Comparison of ENCODE assay signal across 8 mouse cellular contexts in the genomic region with DNA sequence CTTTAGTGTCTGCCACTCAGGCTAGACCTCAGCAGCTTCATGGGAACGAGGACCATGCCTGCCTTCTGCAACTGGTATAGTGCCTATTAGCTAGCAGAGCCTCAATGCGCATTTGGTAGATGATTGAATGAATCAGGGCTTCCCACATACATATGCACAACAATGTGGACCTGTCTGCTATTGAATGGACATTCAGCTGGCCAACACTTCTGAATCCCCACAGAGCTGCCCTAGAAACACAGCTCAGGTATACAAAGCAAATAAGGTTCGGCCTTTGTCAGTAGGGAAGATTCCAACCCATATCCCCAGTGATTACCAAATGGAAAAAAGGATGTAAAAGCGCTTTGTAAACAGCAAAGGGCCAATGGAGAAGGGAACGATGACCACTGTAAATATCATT. TPM values are rescaled to one million over a fixed set of nuclear protein-coding genes. Genes with fewer than 3 reads are reported as not detected.
DNase-seq lines count a peak whose midpoint lies in the region; ATAC-seq and TF ChIP-seq lines count a peak whose summit lies in the region.

No protein-coding gene starts in this region.

- H3K4me1 ChIP-seq in testis, adult 2 months (ENCODE audit: control insufficient read depth, insufficient read depth, low read length) = peaks cover 2% of the 10 kb centered on the region
- H3K4me1 ChIP-seq in intestine, embryonic 16.5 days (ENCODE audit: control insufficient read depth, insufficient read depth, low read length) = peaks cover 8% of the 10 kb centered on the region; the same call in 1 of the 2 replicates
- peaks cover 32% of the 10 kb centered on the region for H3K4me1 ChIP-seq in neural tube, embryonic 13.5 days (replicated peaks)

- no peaks in the 10 kb centered on the region for H3K9me3 ChIP-seq in intestine, embryonic 16.5 days (ENCODE audit: control insufficient read depth, low read length)
- no peaks in the 10 kb centered on the region for H3K9me3 ChIP-seq in neural tube, embryonic 13.5 days

- intact Hi-C loops in gastrocnemius, adult 2 months (cut with DNase I) = no loop called here

- H3K9ac ChIP-seq in intestine, embryonic 16.5 days (ENCODE audit: low read depth, low read length) = peak overlapping the region; percentile 79
- peak overlapping the region; percentile 87 for H3K9ac ChIP-seq in neural tube, embryonic 13.5 days

- peak overlapping the region; percentile 82; the same call in 1 of the 2 replicates for H3K27ac ChIP-seq in gastrocnemius, adult 2 months
- H3K27ac ChIP-seq in testis, adult 2 months (ENCODE audit: control insufficient read depth, insufficient read depth, low read depth, low read length) = no peak overlapping the region
- no peak overlapping the region for H3K27ac ChIP-seq in intestine, embryonic 16.5 days (ENCODE audit: low read length)
- H3K27ac ChIP-seq in neural tube, embryonic 13.5 days (replicated peaks) = peak overlapping the region; percentile 81

- no peaks in the 10 kb centered on the region for H3K27me3 ChIP-seq in testis, adult 2 months (ENCODE audit: control insufficient read depth, insufficient read depth, low read length)
- H3K27me3 ChIP-seq in intestine, embryonic 16.5 days (replicated peaks; ENCODE audit: control insufficient read depth, insufficient read depth, low read length) = no peaks in the 10 kb centered on the region
- no peaks in the 10 kb centered on the region for H3K27me3 ChIP-seq in neural tube, embryonic 13.5 days

- TF ChIP-seq POLR2A in testis, adult 2 months (IDR thresholded peaks at IDR 0.05; ENCODE audit: control insufficient read depth, low read depth, low read length) = no peak

- ATAC-seq in intestine, embryonic 16.5 days = no peak
- ATAC-seq in neural tube, embryonic 13.5 days (ENCODE audit: low read depth) = peak; percentile 23
- ATAC-seq in monocyte, adult 5-6 weeks (replicated peaks; ENCODE audit: insufficient number of reproducible peaks, low FRiP score, low TSS enrichment, poor library complexity, severe bottlenecking) = no peak

- peak overlapping the region; percentile 83 for H3K4me2 ChIP-seq in intestine, embryonic 16.5 days (ENCODE audit: low read depth, low read length)
- H3K4me2 ChIP-seq in neural tube, embryonic 13.5 days = peak overlapping the region; percentile 64

- WGBS in intestine, embryonic 16.5 days = 22% methylated on average over 5 of the region's 5 CpGs
- WGBS in neural tube, embryonic 13.5 days = 13% methylated on average over 5 of the region's 5 CpGs

- no peak for TF ChIP-seq CTCF in gastrocnemius, adult 2 months (IDR thresholded peaks at IDR 0.05)
- TF ChIP-seq CTCF in testis, adult 2 months (IDR thresholded peaks at IDR 0.05; ENCODE audit: control insufficient read depth, insufficient read depth, insufficient replicate concordance, low read depth, low read length) = no peak

- H3K36me3 ChIP-seq in testis, adult 2 months (ENCODE audit: control insufficient read depth, insufficient read depth, low read length) = 0 out of 2 replicates have a peak, but pooled peaks cover 1% of the 10 kb centered on the region
- no peaks in the 10 kb centered on the region for H3K36me3 ChIP-seq in intestine, embryonic 16.5 days (ENCODE audit: control insufficient read depth, insufficient read depth, low read length)
- H3K36me3 ChIP-seq in neural tube, embryonic 13.5 days = peaks cover 19% of the 10 kb centered on the region

- no peak for DNase-seq in gastrocnemius, adult 2 months
- no peak for DNase-seq in gastrocnemius, postnatal 4 days (ENCODE audit: low spot score in 2 of 2)
- DNase-seq in testis, postnatal 14 days (ENCODE audit: low spot score) = no peak
- DNase-seq in adrenal gland, adult 18-20 months (ENCODE audit: low spot score in 2 of 2) = no peak

- H3K4me3 ChIP-seq in gastrocnemius, adult 2 months = peak overlapping the region; percentile 87
- peak overlapping the region; percentile 95 for H3K4me3 ChIP-seq in testis, adult 2 months (ENCODE audit: control insufficient read depth, low read depth, low read length)
- peak overlapping the region; percentile 77 for H3K4me3 ChIP-seq in intestine, embryonic 16.5 days (ENCODE audit: low read length)
- peak overlapping the region; percentile 75 for H3K4me3 ChIP-seq in neural tube, embryonic 13.5 days

RNA-seq across cellular contexts. Expression of gene Paqr3, which starts 0.7 kb away (rescaled TPM):
- 1 to 10 TPM; 1.8 to 3.3 TPM for total RNA-seq in gastrocnemius, adult 2 months (2021)
- 1 to 10 TPM; 3.4 to 3.5 TPM for total RNA-seq in gastrocnemius, postnatal 4 days (2021)
- polyA plus RNA-seq in testis, adult 2 months (2012; rRNA removed) = 7.0 and 7.2 TPM in 2 replicates
- 1.4 and 1.8 TPM in 2 replicates for polyA plus RNA-seq in intestine, embryonic 16.5 days (2015; fragmentation: Nextera tagmentation; extraction: Ambion mirVana)
- 18.6 and 24.5 TPM in 2 replicates for polyA plus RNA-seq in neural tube, embryonic 13.5 days (2015; fragmentation: Nextera tagmentation; extraction: Ambion mirVana)
- total RNA-seq in monocyte, adult 5-6 weeks (2017) = 8.0 to 12.5 TPM (median 11.1 TPM) in 3 replicates
- 1 to 10 TPM; 2.9 to 4.9 TPM for total RNA-seq in adrenal gland, adult 18-20 months (2021)

Comparison
In these comparisons a context has a peak if more than half of its experiments do, and no peak if none do; other contexts are left out.
1. H3K27ac ChIP-seq: peak in gastrocnemius, adult 2 months (single experiment) and neural tube, embryonic 13.5 days (single experiment); none in testis, adult 2 months (single experiment) and intestine, embryonic 16.5 days (single experiment).
2. Peak in every context shown above with its lines, with median percentiles within 50 percentile points of each other: H3K4me3 ChIP-seq.